Mouse (Mus musculus) left cerebral cortex, adult 8-10 months (tissue): ENCODE results near the gene Trim17. TPM values are rescaled to one million over a fixed set of nuclear protein-coding genes. Genes with fewer than 3 reads are reported as not detected.

Experiments
- DNase-seq, 2 experiments: peaks; one replicate each; pipeline ENCODE4 v3.0.0; 2022; ENCODE audit warnings: low spot score in 2 of 2
- microRNA-seq, 2 experiments: library from miRNA; unstranded; fragments of <30 nt; microRNA quantifications; one replicate each; pipeline ENCODE4 v1.2.0; 2022
- total RNA-seq, 4 experiments: library from RNA; stranded (reverse); gene quantifications; 2 replicates each; pipeline ENCODE4 v1.2.4; 2022

Trim17 gene
- total RNA-seq, 4 experiments from 2014 or later = 3.7 to 5.0 (median 4.1) TPM

- no peak for DNase-seq
Measured at GRCm38 (mm10) chr11:58990794-58991193, 36.3 kb downstream of the Trim17 start.

- DNase-seq = no peak
Measured at GRCm38 (mm10) chr11:58991911-58992310, 37.4 kb downstream of the Trim17 start.

- DNase-seq = no peak
Measured at GRCm38 (mm10) chr11:58993091-58993670, 38.7 kb downstream of the Trim17 start.

DNA sequence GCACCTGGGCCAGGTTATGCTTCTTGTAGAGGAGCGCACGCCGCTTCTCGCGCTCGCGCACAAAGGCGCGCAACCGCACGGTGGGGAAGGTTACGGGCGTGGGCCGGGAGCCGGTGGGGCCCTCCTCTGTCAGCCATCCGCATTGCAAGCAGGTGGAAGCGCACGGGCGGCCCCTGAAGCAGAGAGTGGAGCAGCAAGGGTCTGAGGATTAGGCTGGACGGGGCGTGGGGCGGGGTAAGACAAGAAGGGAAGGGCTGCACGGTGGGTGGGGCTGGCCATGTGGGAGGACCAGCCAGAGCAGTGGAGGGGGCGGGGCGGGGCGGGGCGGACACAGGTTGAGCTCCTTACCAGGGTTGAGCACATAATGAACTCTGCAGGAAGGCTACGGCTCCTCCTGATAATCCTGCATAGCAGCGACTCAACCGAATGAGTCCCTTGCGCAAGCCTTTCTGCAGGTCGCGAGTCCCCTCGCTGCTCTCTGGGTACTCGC lies 39.9 kb downstream of the Trim17 start:
- DNase-seq = no peak

DNA sequence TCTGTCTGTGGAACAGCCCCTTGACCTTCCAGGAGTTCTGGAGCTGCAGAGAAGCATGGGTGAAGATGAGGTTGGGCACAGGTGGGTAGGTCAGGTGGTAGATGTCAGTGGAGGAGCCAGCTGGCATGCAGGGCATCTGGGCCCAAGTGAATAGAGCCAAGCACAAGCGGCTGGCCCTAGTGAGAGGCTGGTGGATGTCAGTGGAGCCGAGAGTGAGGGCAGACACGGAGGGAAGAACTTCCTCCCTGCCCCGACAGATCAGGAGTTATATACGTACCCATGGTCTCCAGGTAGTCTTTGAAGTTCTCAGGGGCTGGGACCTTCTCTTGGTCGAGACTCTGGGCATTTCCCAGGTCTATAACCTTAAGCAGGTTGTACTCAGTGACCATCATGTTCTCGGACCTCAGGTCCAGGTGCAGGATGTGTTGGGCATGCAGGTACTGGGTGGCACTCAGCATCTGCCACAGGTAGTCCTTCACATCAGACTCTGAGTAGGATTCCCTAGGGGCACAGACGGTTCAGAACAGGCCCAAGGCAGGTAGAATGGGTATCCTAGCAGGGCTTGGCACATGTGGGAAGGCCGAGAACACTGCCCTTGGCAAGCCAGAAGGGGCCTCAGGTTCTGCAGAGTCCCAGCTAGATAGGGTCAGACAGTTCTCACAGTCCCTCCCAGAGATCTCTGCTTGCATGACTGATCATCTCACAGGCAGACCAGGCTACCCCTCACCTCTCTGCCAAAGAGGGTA lies 40.7 kb downstream of the Trim17 start:
- DNase-seq = no peak

- DNase-seq = peak in 1 of 2 experiments; percentile 52
Measured at GRCm38 (mm10) chr11:58995807-58996370, 41.4 kb downstream of the Trim17 start.

DNA sequence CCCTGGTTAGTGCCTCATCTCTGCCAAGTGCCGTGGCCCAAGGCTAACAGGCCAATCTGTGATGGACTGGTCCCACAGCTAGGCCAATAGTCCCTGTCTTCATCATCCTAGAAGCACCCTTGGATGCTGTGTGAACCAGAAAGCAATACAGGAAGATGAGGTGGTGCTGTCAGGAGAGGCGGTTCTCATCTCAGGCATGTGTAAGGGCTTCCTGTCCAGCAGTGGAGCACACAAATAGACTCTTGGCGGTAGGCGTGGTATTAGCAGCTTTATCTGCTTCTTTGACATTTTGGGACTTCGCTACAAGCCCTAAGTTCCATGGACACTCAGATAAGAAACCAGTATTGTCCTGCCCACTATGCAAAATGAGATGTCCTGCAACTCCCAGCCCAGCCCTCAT lies 43.1 kb downstream of the Trim17 start:
- DNase-seq = no peak

GRCm38 (mm10) chr11:58999158-58999557 lies 44.7 kb downstream of the Trim17 start:
- no peak for DNase-seq

DNA sequence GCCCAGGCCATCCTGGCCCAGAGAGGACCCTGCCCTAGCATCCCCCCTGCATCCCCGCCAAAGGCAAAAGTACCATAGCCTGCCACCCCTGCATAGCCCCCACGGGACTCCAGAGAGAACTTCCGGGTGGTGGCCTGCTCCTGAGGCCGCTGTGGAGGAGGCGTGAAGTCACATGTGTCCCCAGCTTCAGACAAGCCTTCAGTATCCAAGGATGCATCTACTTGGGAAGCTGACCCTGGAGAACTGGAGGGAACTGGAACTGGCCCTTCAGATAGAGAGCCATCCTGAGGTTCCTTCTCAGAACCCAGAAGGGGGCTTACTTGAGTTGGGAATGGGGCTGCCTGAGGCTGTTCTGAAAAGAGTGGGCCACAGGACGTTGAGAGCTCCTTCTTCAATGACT lies 45.3 kb downstream of the Trim17 start:
- no peak for DNase-seq

DNA sequence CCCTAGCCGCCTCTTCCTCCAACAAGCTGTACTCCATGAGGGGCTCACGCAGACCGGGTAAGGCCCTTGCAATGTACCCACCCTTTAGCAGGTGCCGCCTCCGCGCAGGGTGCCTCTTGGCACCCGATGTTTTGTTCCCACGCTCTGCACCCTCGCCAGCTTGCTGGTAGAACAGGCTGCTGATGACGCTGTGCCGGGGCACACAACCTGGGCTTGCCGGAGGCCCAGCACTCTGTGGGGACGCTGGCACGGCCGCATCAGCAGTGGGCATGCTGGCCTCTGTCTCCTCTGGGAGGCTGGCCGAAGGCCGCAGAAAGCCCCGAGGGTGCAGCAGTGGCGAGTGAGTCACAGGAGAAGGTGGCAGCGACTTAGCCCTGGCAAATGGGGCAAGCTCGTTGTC lies 46.1 kb downstream of the Trim17 start:
- peak in 1 of 2 experiments; percentile 66 for DNase-seq

DNA sequence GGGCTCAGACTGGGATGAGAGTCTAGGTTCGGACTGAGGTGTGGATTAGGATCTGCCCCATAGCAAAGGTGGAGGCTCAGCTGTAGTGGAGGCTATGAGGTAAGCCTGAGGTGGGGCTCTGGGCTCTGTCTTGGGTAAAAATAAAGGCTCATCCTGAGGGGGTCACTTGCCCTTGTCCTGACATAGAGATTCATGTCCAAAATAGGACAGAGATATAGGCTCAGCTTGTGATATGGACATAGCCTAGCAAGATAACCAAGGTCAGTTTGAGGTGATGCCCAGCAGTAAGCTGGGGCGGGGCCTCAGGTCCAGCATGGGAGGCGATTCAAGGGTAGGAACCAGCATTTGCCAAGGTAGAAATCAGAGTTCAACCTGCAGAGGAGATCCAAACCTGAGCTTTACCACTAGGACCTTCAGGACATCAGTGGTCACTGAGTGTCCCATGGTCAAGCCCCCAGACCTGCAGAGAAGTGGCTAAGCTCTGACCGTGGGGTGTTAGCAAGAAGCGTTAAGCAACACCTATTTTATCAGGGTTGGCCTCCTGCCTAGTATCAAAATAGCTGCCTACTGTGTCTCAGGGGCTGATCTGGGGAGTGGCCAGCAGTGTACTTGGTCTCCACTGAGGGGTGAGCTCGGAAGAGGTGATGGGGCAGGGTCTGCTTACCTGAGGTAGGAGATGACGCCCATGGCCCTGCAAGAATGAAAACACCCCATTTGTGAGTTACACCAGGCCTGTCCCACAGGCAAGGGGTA lies 48.0 kb downstream of the Trim17 start:
- DNase-seq = no peak

DNA sequence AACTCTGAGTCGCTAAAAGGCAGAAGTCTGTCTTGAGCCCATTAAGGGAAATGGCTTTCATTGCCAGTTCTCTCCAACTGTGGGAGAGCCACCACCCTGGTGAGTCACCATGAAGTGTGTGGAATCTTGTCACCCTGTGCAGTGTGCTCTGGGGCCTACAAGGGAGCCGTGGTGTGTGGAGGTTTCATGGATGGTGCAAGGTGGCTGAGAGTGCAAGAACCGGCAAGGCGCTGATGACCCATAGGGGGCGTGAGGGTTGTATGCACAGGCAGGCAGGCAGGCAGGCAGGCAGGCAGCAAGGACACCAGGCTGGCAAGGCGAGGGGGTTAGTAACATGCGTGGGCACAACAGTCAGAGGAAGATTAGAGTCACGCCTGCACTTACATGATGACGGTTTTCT lies 60.6 kb downstream of the Trim17 start:
- peak; percentile 44 to 61 for DNase-seq

Small RNA genes lying within 50 kb of the gene (microRNA-seq; reads per million reads assigned to microRNA genes)
- gene Gm44313 = 0 to 0.44 reads per million in 2 experiments

Other genes starting within 250 kb of the Trim17 start
- gene Olfr318, start 230.7 kb upstream of the Trim17 start, total RNA-seq = under 1 TPM in 3 of 4 experiments, not detected in 1; 0.09 to 0.13 (median 0.11) TPM
- gene Olfr317, start 215.5 kb upstream of the Trim17 start, total RNA-seq = under 1 TPM in 2 of 4 experiments, not detected in 2; 0.35 to 0.44 TPM
- 1 to 10 TPM; 1.3 to 2.0 (median 1.7) TPM for gene Olfr316, start 202.0 kb upstream of the Trim17 start, total RNA-seq
- not detected for gene Olfr315, start 181.5 kb upstream of the Trim17 start, total RNA-seq
- gene Olfr314, start 171.7 kb upstream of the Trim17 start, total RNA-seq = not detected
- gene Fam183b, start 152.7 kb upstream of the Trim17 start, total RNA-seq = 1 to 10 TPM; 1.1 to 3.5 (median 1.6) TPM
- not detected for gene Olfr313, start 139.7 kb upstream of the Trim17 start, total RNA-seq
- gene Olfr312, start 125.4 kb upstream of the Trim17 start, total RNA-seq = not detected
- gene Olfr311, start 115.4 kb upstream of the Trim17 start, total RNA-seq = not detected
- 10 to 100 TPM; 15.6 to 19.3 (median 17.8) TPM for gene Gm12258, start 107.5 kb upstream of the Trim17 start, total RNA-seq
- 10 to 100 TPM in 3 of 4 experiments, 1 to 10 TPM in 1; 7.3 to 14.5 (median 12.3) TPM for gene 2810021J22Rik, start 87.5 kb upstream of the Trim17 start, total RNA-seq
- 10 to 100 TPM in 3 of 4 experiments, 1 to 10 TPM in 1; 9.1 to 11.6 (median 10.4) TPM for gene Zfp39, start 50.5 kb upstream of the Trim17 start, total RNA-seq
- gene Btnl10, start 36.8 kb upstream of the Trim17 start, total RNA-seq = not detected
- 100 to 1,000 TPM; 448 to 480 (median 462) TPM for gene Rnf187, start 15.8 kb upstream of the Trim17 start, total RNA-seq
- gene Hist3h2ba, start 5.8 kb upstream of the Trim17 start, total RNA-seq = 100 to 1,000 TPM in 3 of 4 experiments, 10 to 100 TPM in 1; 96.1 to 129 (median 115) TPM
- gene Hist3h2a, start within 50 bp of the Trim17 start, total RNA-seq = 10 to 100 TPM; 54.1 to 63.0 (median 57.1) TPM
- 10 to 100 TPM; 22.6 to 27.6 (median 26.7) TPM for gene Trim11, start 23.4 kb downstream of the Trim17 start, total RNA-seq
- gene Obscn, start 181.7 kb downstream of the Trim17 start, total RNA-seq = 1 to 10 TPM; 5.3 to 5.8 (median 5.7) TPM
- 1 to 10 TPM; 6.4 to 7.9 (median 7.1) TPM for gene Iba57, start 209.1 kb downstream of the Trim17 start, total RNA-seq
- 10 to 100 TPM; 13.7 to 17.5 (median 16.0) TPM for gene Gjc2, start 228.5 kb downstream of the Trim17 start, total RNA-seq
- 100 to 1,000 TPM; 137 to 150 (median 141) TPM for gene Guk1, start 237.5 kb downstream of the Trim17 start, total RNA-seq
- 10 to 100 TPM; 35.4 to 42.3 (median 39.2) TPM for gene Mrpl55, start 247.8 kb downstream of the Trim17 start, total RNA-seq